Mouse (Mus musculus): ENCODE results near the gene Morc2a. TPM values are rescaled to one million over a fixed set of nuclear protein-coding genes. Genes with fewer than 3 reads are reported as not detected.
"Not testable (repeated sequence)": the region's sequence is repeated elsewhere in the genome, so short reads cannot be mapped to it uniquely, and the experiment has no call there.

The Morc2a gene
- total and polyA plus RNA-seq, 3 experiments, result 6.6 to 18.5 (median 16.1) TPM

DNA sequence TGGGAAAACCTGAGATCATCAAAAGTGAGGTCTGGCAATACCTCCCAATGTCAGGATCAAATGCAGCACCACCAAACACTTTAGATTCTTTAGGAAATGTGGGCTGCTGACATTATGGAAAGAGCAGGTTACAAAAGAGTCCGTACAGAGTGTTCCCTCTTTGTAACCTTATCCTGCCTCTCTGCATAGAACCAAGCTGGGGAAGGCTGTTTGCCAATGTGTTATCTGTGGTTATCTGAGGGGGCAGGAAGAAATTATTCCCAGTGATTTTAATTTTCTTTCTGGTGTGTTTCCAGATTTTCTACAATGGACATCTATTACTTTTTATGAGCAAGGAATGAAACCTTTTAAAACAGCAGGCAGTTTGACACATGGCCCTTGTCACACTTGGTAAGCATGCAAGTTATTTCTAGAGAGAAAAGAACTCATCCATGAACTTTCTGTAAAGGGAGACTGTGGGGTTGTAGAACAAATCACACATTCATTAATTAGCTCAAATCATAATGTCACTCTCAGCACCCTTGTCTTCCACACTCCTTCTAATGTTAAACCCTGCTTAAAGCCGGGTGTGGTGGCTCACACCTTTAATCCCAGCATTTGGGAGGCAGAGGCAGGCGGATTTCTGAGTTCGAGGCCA is 24.5 kb upstream of the Morc2a start:
- Histone ChIP-seq H3K4me1 (ENCODE audit: control insufficient read depth, insufficient read depth, low read length) (no peaks in the 10 kb centered on the region), H3K79me2 (replicated peaks; ENCODE audit: control insufficient read depth, insufficient read depth, low read length) (no peaks in the 10 kb centered on the region), H3K4me3 (no peak overlapping the region), H3K9ac (ENCODE audit: low read depth, low read length) (no peak overlapping the region), H3K27me3 (ENCODE audit: control insufficient read depth, insufficient read depth, low read length) (peaks cover 5% of the 10 kb centered on the region), H3K27ac (no peak overlapping the region), H3K36me3 (ENCODE audit: control insufficient read depth, insufficient read depth, low read length) (no peaks in the 10 kb centered on the region)
- TF ChIP-seq POLR2A (IDR thresholded peaks at IDR 0.05; ENCODE audit: insufficient read depth, low read depth, low read length) (no peak), CTCF (IDR thresholded peaks at IDR 0.05) (no peak), EP300 (IDR thresholded peaks at IDR 0.05; ENCODE audit: insufficient read depth, low read depth, low read length) (no peak)
- DNase-seq, result no peak
- whole genome bisulfite sequencing, result 77% methylated on average over 4 of the region's 4 CpGs
- intact Hi-C loops (cut with DNase I), result no loop called here

DNA sequence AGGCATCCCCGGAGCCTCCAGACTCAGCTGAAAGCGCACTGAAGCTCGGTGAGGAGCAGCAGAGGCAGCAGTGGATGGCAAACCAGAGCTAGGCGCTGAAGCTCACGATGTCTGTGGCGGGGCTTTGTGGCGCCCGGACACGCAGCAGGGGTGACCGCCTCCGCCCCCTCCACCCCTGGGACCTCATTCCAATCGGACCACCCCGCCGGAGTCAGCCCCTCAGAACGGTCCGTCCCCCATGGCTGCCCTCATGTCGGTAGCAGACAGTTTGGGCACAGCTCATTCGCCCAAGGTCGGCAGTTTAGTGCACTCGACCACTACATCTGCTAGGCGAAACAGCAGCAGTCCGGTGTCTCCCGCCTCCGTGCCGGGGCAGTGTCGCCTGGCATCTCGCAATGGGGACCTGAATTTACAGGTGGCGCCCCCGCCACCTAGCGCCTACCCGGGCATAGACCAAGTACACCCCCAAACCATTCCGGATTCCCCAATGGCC is 19.9 kb upstream of the Morc2a start:
- DNase-seq, result peak; percentile 4 to 20
- 3% methylated on average over 32 of the region's 32 CpGs for WGBS

DNA sequence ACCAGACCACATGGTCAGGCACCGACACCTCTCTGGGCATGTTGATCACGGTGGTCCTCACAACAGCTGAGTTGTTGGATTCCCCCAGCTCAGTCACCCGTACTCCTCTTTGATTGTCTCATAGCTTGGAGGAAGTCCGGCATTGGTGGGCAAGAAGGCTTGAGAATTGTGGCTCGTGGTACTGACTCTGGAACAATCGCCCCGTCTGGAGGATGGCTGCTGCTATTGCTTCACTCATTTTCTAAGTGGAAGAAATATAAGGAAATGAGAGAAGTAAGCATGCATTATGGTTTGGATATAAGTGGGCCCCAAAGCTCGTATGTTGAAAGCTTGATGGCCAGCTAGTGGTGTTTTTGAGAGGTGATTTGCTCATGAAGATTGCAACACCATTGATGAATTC is 15.7 kb upstream of the Morc2a start:
- H3K27me3 ChIP-seq (ENCODE audit: control insufficient read depth, insufficient read depth, low read length); H3K36me3 ChIP-seq (ENCODE audit: control insufficient read depth, insufficient read depth, low read length); H3K9ac ChIP-seq (ENCODE audit: low read depth, low read length); H3K4me1 ChIP-seq (ENCODE audit: control insufficient read depth, insufficient read depth, low read length); H3K4me3 ChIP-seq; H3K27ac ChIP-seq; H3K79me2 ChIP-seq (replicated peaks; ENCODE audit: control insufficient read depth, insufficient read depth, low read length): not testable (repeated sequence)
- 84% methylated on average over 8 of the region's 8 CpGs for WGBS
- intact Hi-C loops (cut with DNase I), result loop anchor here (1.0 kb wide), 1 partner anchor 161 kb away; no protein-coding TSS in a partner anchor
- DNase-seq, result peak; percentile 18 to 23
- TF ChIP-seq CTCF (IDR thresholded peaks at IDR 0.05), result peak; percentile 62

More for the DNA sequence above, 19.9 kb upstream of the Morc2a start:
- H3K4me1 ChIP-seq (ENCODE audit: control insufficient read depth, insufficient read depth, low read length), result no peaks in the 10 kb centered on the region
- no peaks in the 10 kb centered on the region for H3K36me3 ChIP-seq (ENCODE audit: control insufficient read depth, insufficient read depth, low read length)
- H3K27me3 ChIP-seq (ENCODE audit: control insufficient read depth, insufficient read depth, low read length), result peaks cover 5% of the 10 kb centered on the region
- H3K27ac ChIP-seq, result no peak overlapping the region
- TF ChIP-seq EP300 (IDR thresholded peaks at IDR 0.05; ENCODE audit: insufficient read depth, low read depth, low read length) (no peak), CTCF (IDR thresholded peaks at IDR 0.05) (peak; percentile 20; the same call in 1 of the 2 replicates)
- intact Hi-C loops (cut with DNase I), result no loop called here
- peak overlapping the region; percentile 25; the same call in 1 of the 2 replicates for H3K9ac ChIP-seq (ENCODE audit: low read depth, low read length)
- peak overlapping the region; percentile 22 for H3K4me3 ChIP-seq
- no peaks in the 10 kb centered on the region for H3K79me2 ChIP-seq (replicated peaks; ENCODE audit: control insufficient read depth, insufficient read depth, low read length)

DNA sequence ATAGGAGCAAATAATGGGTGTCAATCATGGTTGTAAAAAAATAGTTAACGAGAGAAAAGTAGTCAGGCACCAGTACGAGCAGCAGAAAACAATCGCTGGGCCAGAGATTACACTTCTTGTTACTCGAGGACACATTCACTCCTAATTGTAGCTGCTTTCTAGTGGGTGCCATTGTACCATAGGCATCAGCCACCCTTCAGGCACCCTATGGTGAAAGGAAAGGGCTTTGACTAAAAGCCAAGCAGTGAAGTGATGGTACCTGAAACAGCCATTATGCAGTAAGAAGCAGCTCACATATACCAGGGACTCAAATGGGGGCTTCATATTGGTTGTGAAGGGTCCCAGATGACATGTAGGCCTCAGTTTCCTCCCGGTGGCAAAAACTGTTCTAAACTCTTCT is 1.3 kb upstream of the Morc2a start:
- Histone ChIP-seq H3K79me2 (replicated peaks; ENCODE audit: control insufficient read depth, insufficient read depth, low read length) (0 out of 2 replicates have a peak, but pooled peaks cover 1% of the 10 kb centered on the region), H3K4me1 (ENCODE audit: control insufficient read depth, insufficient read depth, low read length) (peaks cover 7% of the 10 kb centered on the region), H3K4me3 (peak overlapping the region; percentile 74), H3K9ac (ENCODE audit: low read depth, low read length) (peak overlapping the region; percentile 44), H3K27ac (peak overlapping the region; percentile 93; the same call in 1 of the 2 replicates), H3K27me3 (ENCODE audit: control insufficient read depth, insufficient read depth, low read length) (no peaks in the 10 kb centered on the region), H3K36me3 (ENCODE audit: control insufficient read depth, insufficient read depth, low read length) (peaks cover 46% of the 10 kb centered on the region)
- intact Hi-C loops (cut with DNase I), result loop anchor here (2.0 to 5.0 kb wide), 3 partner anchors 110 to 195 kb away; partner anchors contain the start of gene Rnf185
- DNase-seq, result no peak
- TF ChIP-seq CTCF (IDR thresholded peaks at IDR 0.05), result no peak
- TF ChIP-seq EP300 (IDR thresholded peaks at IDR 0.05; ENCODE audit: insufficient read depth, low read depth, low read length), result no peak
- no peak for TF ChIP-seq POLR2A (IDR thresholded peaks at IDR 0.05; ENCODE audit: insufficient read depth, low read depth, low read length)
- WGBS, result 50% methylated on average over 5 of the region's 5 CpGs

DNA sequence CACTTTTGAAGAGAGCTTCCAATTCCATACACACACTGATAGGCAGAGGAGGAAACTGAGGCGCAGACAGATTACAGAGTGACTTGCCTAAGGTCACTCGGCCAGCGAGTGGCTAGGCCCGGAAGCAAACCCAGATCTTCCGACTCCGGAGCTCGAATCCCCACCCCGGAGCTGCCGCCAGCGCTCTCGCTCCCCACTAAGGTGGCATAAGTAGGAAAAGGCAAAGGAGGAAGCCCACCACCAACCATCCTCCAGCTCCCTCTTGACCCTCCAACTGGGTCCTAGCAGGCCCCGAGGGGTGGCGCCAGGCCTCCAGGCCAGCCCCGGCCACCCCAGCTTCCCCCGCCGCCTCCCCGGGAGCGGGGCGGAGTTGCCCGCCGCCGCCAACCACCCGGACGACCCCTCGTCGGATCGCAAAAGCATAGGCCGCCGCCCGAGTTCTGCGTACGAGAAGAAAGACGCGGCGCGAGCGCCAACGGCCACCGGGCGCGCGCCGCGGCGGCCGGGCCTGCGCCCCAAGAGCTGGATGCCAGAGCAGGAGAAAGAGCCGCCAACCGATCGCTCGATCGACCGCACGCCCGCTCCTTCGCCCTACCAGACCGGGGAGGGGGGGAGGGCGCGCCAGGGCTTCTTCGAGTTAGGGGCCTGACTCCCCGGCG is 557 bp upstream of the Morc2a start:
- peak in 1 of 2 experiments; percentile 73 for DNase-seq
- Histone ChIP-seq H3K9ac (ENCODE audit: low read depth, low read length) (peak overlapping the region; percentile 88), H3K4me3 (peak overlapping the region; percentile 74), H3K27me3 (ENCODE audit: control insufficient read depth, insufficient read depth, low read length) (no peaks in the 10 kb centered on the region), H3K79me2 (replicated peaks; ENCODE audit: control insufficient read depth, insufficient read depth, low read length) (peaks cover 1% of the 10 kb centered on the region; the same call in 1 of the 2 replicates), H3K36me3 (ENCODE audit: control insufficient read depth, insufficient read depth, low read length) (peaks cover 43% of the 10 kb centered on the region), H3K4me1 (ENCODE audit: control insufficient read depth, insufficient read depth, low read length) (peaks cover 7% of the 10 kb centered on the region), H3K27ac (peak overlapping the region; percentile 93)
- WGBS, result under 1% methylated on average over 43 of the region's 62 CpGs
- TF ChIP-seq EP300 (IDR thresholded peaks at IDR 0.05; ENCODE audit: insufficient read depth, low read depth, low read length) (no peak), POLR2A (IDR thresholded peaks at IDR 0.05; ENCODE audit: insufficient read depth, low read depth, low read length) (no peak), CTCF (IDR thresholded peaks at IDR 0.05) (no peak)
- intact Hi-C loops (cut with DNase I), result loop anchor here (2.0 to 5.0 kb wide), 3 partner anchors 111 to 196 kb away; partner anchors contain the start of gene Rnf185

DNA sequence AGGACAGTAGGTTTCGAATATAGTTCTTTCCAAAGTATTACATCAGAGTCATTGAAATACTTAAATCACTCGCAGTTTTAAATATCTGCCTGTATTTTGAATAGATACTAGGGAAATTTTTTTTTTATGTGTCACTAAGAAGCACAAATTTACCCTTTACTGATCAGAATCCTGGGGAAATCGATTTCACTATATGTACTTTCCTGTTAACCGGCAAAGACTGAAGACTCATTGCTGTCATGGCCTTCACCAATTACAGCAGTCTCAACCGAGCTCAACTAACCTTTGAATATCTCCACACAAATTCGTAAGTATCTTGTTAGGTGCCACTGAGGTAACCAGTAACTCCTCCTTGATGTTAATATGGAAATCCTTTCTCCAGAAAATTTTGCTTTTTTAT is 1.1 kb downstream of the Morc2a start:
- Histone ChIP-seq H3K9ac (ENCODE audit: low read depth, low read length) (no peak overlapping the region), H3K79me2 (replicated peaks; ENCODE audit: control insufficient read depth, insufficient read depth, low read length) (peaks cover 1% of the 10 kb centered on the region; the same call in 1 of the 2 replicates), H3K4me3 (no peak overlapping the region; the same call in 1 of the 2 replicates), H3K27ac (no peak overlapping the region; the same call in 1 of the 2 replicates), H3K27me3 (ENCODE audit: control insufficient read depth, insufficient read depth, low read length) (no peaks in the 10 kb centered on the region), H3K36me3 (ENCODE audit: control insufficient read depth, insufficient read depth, low read length) (peaks cover 35% of the 10 kb centered on the region), H3K4me1 (ENCODE audit: control insufficient read depth, insufficient read depth, low read length) (peaks cover 7% of the 10 kb centered on the region)
- no peak for DNase-seq
- WGBS, result 92% methylated on average over 6 of the region's 6 CpGs
- intact Hi-C loops (cut with DNase I), result no loop called here
- TF ChIP-seq CTCF (IDR thresholded peaks at IDR 0.05) (no peak), EP300 (IDR thresholded peaks at IDR 0.05; ENCODE audit: insufficient read depth, low read depth, low read length) (no peak), POLR2A (IDR thresholded peaks at IDR 0.05; ENCODE audit: insufficient read depth, low read depth, low read length) (no peak)
